Mouse (Mus musculus): ENCODE data around the gene Amh.

Amh gene

DNA sequence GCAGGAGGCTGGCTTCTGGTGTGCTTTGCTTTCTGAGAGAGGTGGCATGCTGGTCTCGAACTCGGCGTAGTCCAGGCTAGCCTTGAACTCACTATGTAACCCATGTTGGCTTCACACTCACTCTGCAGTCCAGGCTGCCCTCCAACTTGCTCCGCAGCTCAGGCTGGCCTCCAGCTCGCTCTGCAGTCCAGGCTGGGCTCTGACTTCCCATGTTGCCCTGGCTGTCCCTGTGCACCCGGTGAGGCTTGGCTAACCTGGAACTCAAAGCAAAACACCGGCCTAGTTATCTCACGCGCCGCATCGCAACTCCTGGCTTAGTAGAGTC, 50.7 kb downstream of the Amh start:
- no peak for DNase-seq (ENCODE audit: low read depth, low spot score)

GRCm38 (mm10) chr10:80856267-80856666, 51.2 kb downstream of the Amh start:
- no peak for DNase-seq (ENCODE audit: low read depth, low spot score)

DNA sequence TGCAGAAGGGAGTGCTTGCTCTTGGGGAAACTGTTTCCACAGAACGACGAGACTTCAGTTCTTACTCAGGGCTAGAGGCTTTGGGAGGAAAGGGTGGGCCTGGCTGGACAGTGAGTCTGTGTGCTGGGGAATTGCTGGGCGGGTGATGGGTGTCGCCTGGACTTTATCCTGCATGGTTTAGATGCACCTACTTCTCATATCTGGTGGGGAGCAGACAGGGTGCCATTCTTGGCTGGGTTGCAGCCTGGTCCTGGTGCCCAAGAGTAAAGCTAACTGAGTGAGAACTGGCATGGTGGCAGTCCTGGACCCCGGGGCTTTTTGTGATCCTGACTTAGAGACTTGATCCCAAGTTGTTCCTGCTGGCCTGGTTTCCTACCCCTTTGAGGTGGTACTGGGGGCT, 51.9 kb downstream of the Amh start:
- no peak for DNase-seq (ENCODE audit: low read depth, low spot score)

Measured in telencephalon, adult 2 months (tissue).